Mouse (Mus musculus) lung, postnatal 0 days (tissue): Measurements from ENCODE around the gene Mfrp.

ENCODE experiments used
- CTCF ChIP-seq: IDR thresholded peaks from 2 replicates; pipeline ENCODE4 v1.5.1; 2016; ENCODE audit warnings: antibody characterized with exemption, mild to moderate bottlenecking
- EP300 ChIP-seq: IDR thresholded peaks from 2 replicates; pipeline ENCODE4 v1.6.1; 2016; ENCODE audit warnings: antibody characterized with exemption, mild to moderate bottlenecking, control low read depth

GRCm38 (mm10) chr9:44104881-44105280, 3.4 kb downstream of the Mfrp start:
- TF ChIP-seq CTCF: no peak
- TF ChIP-seq EP300: no peak
